Mouse (Mus musculus): Measurements from ENCODE around the gene Iqcf3. TPM values are rescaled to one million over a fixed set of nuclear protein-coding genes. Genes with fewer than 3 reads are reported as not detected.

Iqcf3 gene
- polyA plus RNA-seq, 1 experiment from 2014 or later: not detected

- no peaks in the 10 kb centered on the region for H3K9me3 ChIP-seq (ENCODE audit: control insufficient read depth, low read length)
- no peak overlapping the region for H3K4me2 ChIP-seq (ENCODE audit: low read length)
- no peaks in the 10 kb centered on the region for H3K27me3 ChIP-seq (replicated peaks; ENCODE audit: control insufficient read depth, insufficient read depth, low read length)
- 82% methylated on average over 5 of the region's 5 CpGs for WGBS
- no peak for ATAC-seq
- no peaks in the 10 kb centered on the region for H3K36me3 ChIP-seq (ENCODE audit: control insufficient read depth, insufficient read depth)
- no peak overlapping the region for H3K4me3 ChIP-seq (replicated peaks; ENCODE audit: low read length)
- H3K9ac ChIP-seq (replicated peaks; ENCODE audit: low read depth, low read length): no peak overlapping the region
- no peak overlapping the region for H3K27ac ChIP-seq (ENCODE audit: low read length)
- no peaks in the 10 kb centered on the region for H3K4me1 ChIP-seq (replicated peaks; ENCODE audit: control insufficient read depth, insufficient read depth, low read length)
Observed at GRCm38 (mm10) chr9:106573366-106573765, 11.9 kb upstream of the Iqcf3 start.

DNA sequence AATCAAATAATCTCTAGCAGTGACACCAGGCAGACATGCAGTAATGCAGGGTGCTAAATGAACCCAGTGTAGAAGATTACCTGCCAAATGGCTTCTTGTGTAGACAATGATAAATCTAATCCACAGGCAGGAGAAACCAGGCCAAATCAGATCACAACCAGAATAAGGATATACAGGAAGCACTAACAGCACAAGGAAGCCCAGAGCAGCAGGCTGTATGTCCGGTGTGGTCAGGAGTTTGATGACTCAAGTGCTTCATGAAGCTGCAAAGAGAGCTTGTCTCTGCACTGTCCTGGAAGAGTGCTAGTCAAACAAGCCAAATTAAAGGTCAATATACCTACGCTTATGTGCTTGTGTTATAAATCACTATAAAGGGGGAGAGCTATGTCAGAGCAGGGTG is 10.8 kb upstream of the Iqcf3 start:
- 94% methylated on average over 2 of the region's 2 CpGs for WGBS
- no peak for ATAC-seq
- H3K4me3 ChIP-seq (replicated peaks; ENCODE audit: low read length): no peak overlapping the region
- no peak overlapping the region for H3K27ac ChIP-seq (ENCODE audit: low read length)
- H3K9ac ChIP-seq (replicated peaks; ENCODE audit: low read depth, low read length): no peak overlapping the region
- H3K27me3 ChIP-seq (replicated peaks; ENCODE audit: control insufficient read depth, insufficient read depth, low read length): no peaks in the 10 kb centered on the region
- no peak overlapping the region for H3K4me2 ChIP-seq (ENCODE audit: low read length)
- no peaks in the 10 kb centered on the region for H3K36me3 ChIP-seq (ENCODE audit: control insufficient read depth, insufficient read depth)
- H3K9me3 ChIP-seq (ENCODE audit: control insufficient read depth, low read length): no peaks in the 10 kb centered on the region
- H3K4me1 ChIP-seq (replicated peaks; ENCODE audit: control insufficient read depth, insufficient read depth, low read length): no peaks in the 10 kb centered on the region

- Histone ChIP-seq H3K36me3 (ENCODE audit: control insufficient read depth, insufficient read depth) (no peaks in the 10 kb centered on the region), H3K4me3 (replicated peaks; ENCODE audit: low read length) (no peak within 1 kb of the TSS), H3K9me3 (ENCODE audit: control insufficient read depth, low read length) (no peaks in the 10 kb centered on the region), H3K27ac (ENCODE audit: low read length) (no peak within 1 kb of the TSS), H3K4me1 (replicated peaks; ENCODE audit: control insufficient read depth, insufficient read depth, low read length) (no peaks in the 10 kb centered on the region), H3K9ac (replicated peaks; ENCODE audit: low read depth, low read length) (no peak within 1 kb of the TSS), H3K27me3 (replicated peaks; ENCODE audit: control insufficient read depth, insufficient read depth, low read length) (no peaks in the 10 kb centered on the region), H3K4me2 (ENCODE audit: low read length) (no peak within 1 kb of the TSS)
- ATAC-seq: no peak
- WGBS: 87% methylated on average over 7 of the region's 7 CpGs
Observed at GRCm38 (mm10) chr9:106570896-106571295, 9.5 kb upstream of the Iqcf3 start, which contains the start of gene Iqcf4. Gene Iqcf4 (minus strand): TSS chr9:106570996.

GRCm38 (mm10) chr9:106566437-106566836 is 5.0 kb upstream of the Iqcf3 start:
- H3K27ac ChIP-seq (ENCODE audit: low read length): no peak overlapping the region
- no peak overlapping the region for H3K4me2 ChIP-seq (ENCODE audit: low read length)
- no peaks in the 10 kb centered on the region for H3K9me3 ChIP-seq (ENCODE audit: control insufficient read depth, low read length)
- WGBS: 68% methylated on average over 11 of the region's 11 CpGs
- no peaks in the 10 kb centered on the region for H3K27me3 ChIP-seq (replicated peaks; ENCODE audit: control insufficient read depth, insufficient read depth, low read length)
- no peaks in the 10 kb centered on the region for H3K36me3 ChIP-seq (ENCODE audit: control insufficient read depth, insufficient read depth)
- ATAC-seq: no peak
- no peak overlapping the region for H3K4me3 ChIP-seq (replicated peaks; ENCODE audit: low read length)
- no peaks in the 10 kb centered on the region for H3K4me1 ChIP-seq (replicated peaks; ENCODE audit: control insufficient read depth, insufficient read depth, low read length)
- no peak overlapping the region for H3K9ac ChIP-seq (replicated peaks; ENCODE audit: low read depth, low read length)

DNA sequence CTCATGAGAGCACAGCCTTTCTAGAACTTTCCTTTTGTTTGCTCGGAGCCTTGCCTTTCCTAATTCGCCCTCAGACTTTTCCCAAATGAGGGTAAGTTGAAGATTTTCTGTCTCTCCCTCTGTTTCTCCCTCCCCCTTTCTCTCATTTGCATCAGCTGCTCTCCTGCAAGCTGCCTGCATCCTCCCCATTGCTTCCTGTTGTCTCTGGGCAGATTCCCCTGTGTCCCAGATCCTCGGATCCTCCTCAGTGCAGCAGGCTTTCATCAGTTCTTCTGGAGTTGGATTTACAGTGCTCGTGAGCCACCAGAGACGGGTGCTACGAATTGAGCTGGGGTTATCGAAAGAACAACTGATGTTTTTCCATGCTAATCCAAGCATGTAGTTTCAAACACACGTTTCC is 2.6 kb upstream of the Iqcf3 start:
- no peak for ATAC-seq
- H3K27me3 ChIP-seq (replicated peaks; ENCODE audit: control insufficient read depth, insufficient read depth, low read length): no peaks in the 10 kb centered on the region
- no peak overlapping the region for H3K4me3 ChIP-seq (replicated peaks; ENCODE audit: low read length)
- no peak overlapping the region for H3K27ac ChIP-seq (ENCODE audit: low read length)
- no peaks in the 10 kb centered on the region for H3K36me3 ChIP-seq (ENCODE audit: control insufficient read depth, insufficient read depth)
- H3K4me2 ChIP-seq (ENCODE audit: low read length): no peak overlapping the region
- WGBS: 76% methylated on average over 8 of the region's 8 CpGs
- H3K4me1 ChIP-seq (replicated peaks; ENCODE audit: control insufficient read depth, insufficient read depth, low read length): no peaks in the 10 kb centered on the region
- no peaks in the 10 kb centered on the region for H3K9me3 ChIP-seq (ENCODE audit: control insufficient read depth, low read length)
- H3K9ac ChIP-seq (replicated peaks; ENCODE audit: low read depth, low read length): no peak overlapping the region

DNA sequence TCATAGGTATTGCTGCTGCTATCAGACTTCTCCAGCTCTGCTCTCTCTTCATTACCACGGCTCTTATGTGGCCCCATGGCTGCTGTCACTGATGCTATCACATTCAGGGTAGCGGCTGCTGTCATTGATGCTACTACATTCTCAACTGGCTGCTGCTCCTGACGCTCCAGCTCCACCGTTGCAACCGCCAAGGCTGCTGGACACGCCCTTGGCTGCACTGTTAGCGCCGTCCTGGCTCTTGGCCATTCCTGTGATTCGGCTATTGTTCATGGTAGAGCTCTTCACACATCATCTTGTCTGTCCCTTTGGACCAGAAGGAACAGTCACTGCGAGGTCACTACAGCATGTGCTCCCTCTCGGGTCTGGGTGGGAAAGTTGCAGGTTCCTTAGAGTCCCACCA is 860 bp upstream of the Iqcf3 start:
- Histone ChIP-seq H3K27ac (ENCODE audit: low read length) (no peak overlapping the region), H3K9ac (replicated peaks; ENCODE audit: low read depth, low read length) (no peak overlapping the region), H3K4me2 (ENCODE audit: low read length) (no peak overlapping the region), H3K27me3 (replicated peaks; ENCODE audit: control insufficient read depth, insufficient read depth, low read length) (no peaks in the 10 kb centered on the region), H3K9me3 (ENCODE audit: control insufficient read depth, low read length) (no peaks in the 10 kb centered on the region), H3K36me3 (ENCODE audit: control insufficient read depth, insufficient read depth) (no peaks in the 10 kb centered on the region), H3K4me1 (replicated peaks; ENCODE audit: control insufficient read depth, insufficient read depth, low read length) (no peaks in the 10 kb centered on the region), H3K4me3 (replicated peaks; ENCODE audit: low read length) (no peak overlapping the region)
- 94% methylated on average over 11 of the region's 11 CpGs for WGBS
- ATAC-seq: no peak

- ATAC-seq: no peak
- Histone ChIP-seq H3K4me2 (ENCODE audit: low read length) (no peak overlapping the region), H3K9me3 (ENCODE audit: control insufficient read depth, low read length) (no peaks in the 10 kb centered on the region), H3K4me3 (replicated peaks; ENCODE audit: low read length) (no peak overlapping the region), H3K36me3 (ENCODE audit: control insufficient read depth, insufficient read depth) (no peaks in the 10 kb centered on the region), H3K9ac (replicated peaks; ENCODE audit: low read depth, low read length) (no peak overlapping the region), H3K27me3 (replicated peaks; ENCODE audit: control insufficient read depth, insufficient read depth, low read length) (no peaks in the 10 kb centered on the region), H3K27ac (ENCODE audit: low read length) (no peak overlapping the region), H3K4me1 (replicated peaks; ENCODE audit: control insufficient read depth, insufficient read depth, low read length) (no peaks in the 10 kb centered on the region)
- 85% methylated on average over 11 of the region's 11 CpGs for WGBS
Observed at GRCm38 (mm10) chr9:106534975-106535374, 26.5 kb downstream of the Iqcf3 start.

GRCm38 (mm10) chr9:106534296-106534695 is 27.1 kb downstream of the Iqcf3 start:
- WGBS: 86% methylated on average over 7 of the region's 7 CpGs
- no peak for ATAC-seq
- no peak overlapping the region for H3K4me2 ChIP-seq (ENCODE audit: low read length)
- H3K27ac ChIP-seq (ENCODE audit: low read length): no peak overlapping the region
- no peak overlapping the region for H3K9ac ChIP-seq (replicated peaks; ENCODE audit: low read depth, low read length)
- H3K36me3 ChIP-seq (ENCODE audit: control insufficient read depth, insufficient read depth): no peaks in the 10 kb centered on the region
- no peak overlapping the region for H3K4me3 ChIP-seq (replicated peaks; ENCODE audit: low read length)
- no peaks in the 10 kb centered on the region for H3K9me3 ChIP-seq (ENCODE audit: control insufficient read depth, low read length)
- no peaks in the 10 kb centered on the region for H3K27me3 ChIP-seq (replicated peaks; ENCODE audit: control insufficient read depth, insufficient read depth, low read length)
- H3K4me1 ChIP-seq (replicated peaks; ENCODE audit: control insufficient read depth, insufficient read depth, low read length): no peaks in the 10 kb centered on the region

- ATAC-seq: no peak
- WGBS: 31% methylated on average over 3 of the region's 3 CpGs
- no peaks in the 10 kb centered on the region for H3K27me3 ChIP-seq (replicated peaks; ENCODE audit: control insufficient read depth, insufficient read depth, low read length)
- H3K27ac ChIP-seq (ENCODE audit: low read length): no peak overlapping the region
- no peak overlapping the region for H3K9ac ChIP-seq (replicated peaks; ENCODE audit: low read depth, low read length)
- no peak overlapping the region for H3K4me3 ChIP-seq (replicated peaks; ENCODE audit: low read length)
- no peaks in the 10 kb centered on the region for H3K9me3 ChIP-seq (ENCODE audit: control insufficient read depth, low read length)
- H3K4me2 ChIP-seq (ENCODE audit: low read length): no peak overlapping the region
- no peaks in the 10 kb centered on the region for H3K36me3 ChIP-seq (ENCODE audit: control insufficient read depth, insufficient read depth)
- H3K4me1 ChIP-seq (replicated peaks; ENCODE audit: control insufficient read depth, insufficient read depth, low read length): no peaks in the 10 kb centered on the region
Observed at GRCm38 (mm10) chr9:106531833-106532232, 29.6 kb downstream of the Iqcf3 start.

DNA sequence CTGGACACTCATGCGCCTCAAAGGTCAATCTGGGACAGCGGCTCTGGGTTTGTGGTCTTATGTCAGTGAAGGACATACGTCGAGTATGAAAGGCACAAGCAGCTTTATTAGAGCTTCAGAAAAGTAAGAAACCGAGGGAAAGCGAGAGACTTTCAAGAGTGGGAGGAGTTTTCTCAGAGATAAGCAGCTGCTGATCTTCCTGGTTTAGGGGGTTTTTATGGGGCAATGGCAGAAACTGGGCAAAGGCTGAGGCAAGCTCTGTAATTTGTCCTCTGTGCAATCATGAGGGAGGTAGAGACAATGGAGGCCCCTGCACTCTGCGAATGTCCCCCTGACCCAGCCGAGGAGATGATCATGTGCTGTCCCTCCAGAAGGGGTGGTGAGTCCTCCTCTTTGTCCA is 41.5 kb downstream of the Iqcf3 start:
- Histone ChIP-seq H3K27ac (ENCODE audit: low read length) (no peak overlapping the region), H3K4me1 (replicated peaks; ENCODE audit: control insufficient read depth, insufficient read depth, low read length) (no peaks in the 10 kb centered on the region), H3K4me3 (replicated peaks; ENCODE audit: low read length) (no peak overlapping the region), H3K36me3 (ENCODE audit: control insufficient read depth, insufficient read depth) (no peaks in the 10 kb centered on the region), H3K27me3 (replicated peaks; ENCODE audit: control insufficient read depth, insufficient read depth, low read length) (no peaks in the 10 kb centered on the region), H3K9me3 (ENCODE audit: control insufficient read depth, low read length) (no peaks in the 10 kb centered on the region), H3K4me2 (ENCODE audit: low read length) (no peak overlapping the region), H3K9ac (replicated peaks; ENCODE audit: low read depth, low read length) (no peak overlapping the region)
- WGBS: 83% methylated on average over 8 of the region's 8 CpGs
- no peak for ATAC-seq
